Mouse (Mus musculus) ES-E14 (cell line): ENCODE results near the gene Cog5. TPM values are rescaled to one million over a fixed set of nuclear protein-coding genes. Genes with fewer than 3 reads are reported as not detected.

ENCODE experiments used
- DNase-seq: peaks from one replicate; pipeline ENCODE4 v3.0.0-alpha.2; 2013; ENCODE audit warnings: low read depth, low spot score
- H3K27ac ChIP-seq: 2 replicates; pipeline ENCODE4 v1.5.1; 2012; ENCODE audit warnings: low read depth, mild to moderate bottlenecking, low read length, moderate library complexity, mixed read lengths; ENCODE audit not compliant: poor library complexity, insufficient read depth, severe bottlenecking
- H3K36me3 ChIP-seq: 2 replicates; pipeline ENCODE4 v1.6.1; 2012; ENCODE audit warnings: mild to moderate bottlenecking, low read length, moderate library complexity, mixed read lengths; ENCODE audit not compliant: control insufficient read depth, poor library complexity, insufficient read depth, severe bottlenecking
- H3K4me1 ChIP-seq, 2 experiments: fragments of 150-350 bp in 1 of 2; sonication (generic) in 1 of 2; 2 replicates each; pipeline ENCODE4 v1.6.1; 2012; ENCODE audit warnings: low read length in 2 of 2, mild to moderate bottlenecking in 1 of 2, mixed read lengths in 1 of 2; ENCODE audit not compliant: control insufficient read depth in 2 of 2, insufficient read depth in 2 of 2, poor library complexity in 1 of 2
- H3K4me3 ChIP-seq, 2 experiments: fragments of 150-350 bp in 1 of 2; sonication (generic) in 1 of 2; 2 replicates each; pipeline ENCODE4 v1.5.1; 2012; ENCODE audit warnings: low read length in 2 of 2, low read depth in 1 of 2, mild to moderate bottlenecking in 1 of 2, mixed read lengths in 1 of 2; ENCODE audit not compliant: insufficient read depth in 1 of 2, poor library complexity in 1 of 2, severe bottlenecking in 1 of 2
- H3K9ac ChIP-seq: 2 replicates; pipeline ENCODE4 v1.6.1; 2012; ENCODE audit warnings: low read depth, mild to moderate bottlenecking, low read length, mixed read lengths; ENCODE audit not compliant: poor library complexity, insufficient read depth, severe bottlenecking
- H3K9me3 ChIP-seq: fragments of 150-350 bp; sonication (generic); 2 replicates; pipeline ENCODE4 v1.6.1; 2012; ENCODE audit warnings: low read depth, mild to moderate bottlenecking, low read length; ENCODE audit not compliant: control insufficient read depth, insufficient read depth
- CHD2 ChIP-seq: IDR thresholded peaks from 2 replicates; pipeline ENCODE4 v1.6.1; 2014; ENCODE audit warnings: mild to moderate bottlenecking, low read depth, low read length, inconsistent platforms
- HCFC1 ChIP-seq: IDR thresholded peaks from 2 replicates; pipeline ENCODE4 v1.6.1; 2012; ENCODE audit warnings: low read length, inconsistent platforms, borderline replicate concordance; ENCODE audit not compliant: insufficient read depth
- MAFK ChIP-seq: IDR thresholded peaks from 2 replicates; pipeline ENCODE4 v1.6.1; 2014; ENCODE audit warnings: mild to moderate bottlenecking, low read depth, low read length, inconsistent platforms; ENCODE audit not compliant: insufficient read depth
- ZC3H11A ChIP-seq: IDR thresholded peaks from 2 replicates; pipeline ENCODE4 v1.6.1; 2012; ENCODE audit warnings: low read depth, mild to moderate bottlenecking, inconsistent platforms, low read length, borderline replicate concordance
- ZNF384 ChIP-seq: IDR thresholded peaks from 2 replicates; pipeline ENCODE4 v1.6.1; 2012; ENCODE audit warnings: low read depth, low read length, inconsistent platforms
- in situ Hi-C, 2 experiments: fragments of 600-800 bp; cut with MboI; formaldehyde crosslinking; loops; one replicate each; pipeline ENCODE4 v1.15.1; 2025; ENCODE audit warnings: low sequenced_read_pairs in 2 of 2, inconsistent platforms in 1 of 2; ENCODE audit not compliant: unreplicated experiment in 2 of 2
- total RNA-seq: library from RNA; depleted of rRNA; stranded (reverse); fragments of 300-350 nt; gene quantifications from 2 replicates; pipeline ENCODE4 v1.2.3, GENCODE M21; 2012

Cog5 gene
- total RNA-seq, 1 experiment: 33.3 TPM

DNA sequence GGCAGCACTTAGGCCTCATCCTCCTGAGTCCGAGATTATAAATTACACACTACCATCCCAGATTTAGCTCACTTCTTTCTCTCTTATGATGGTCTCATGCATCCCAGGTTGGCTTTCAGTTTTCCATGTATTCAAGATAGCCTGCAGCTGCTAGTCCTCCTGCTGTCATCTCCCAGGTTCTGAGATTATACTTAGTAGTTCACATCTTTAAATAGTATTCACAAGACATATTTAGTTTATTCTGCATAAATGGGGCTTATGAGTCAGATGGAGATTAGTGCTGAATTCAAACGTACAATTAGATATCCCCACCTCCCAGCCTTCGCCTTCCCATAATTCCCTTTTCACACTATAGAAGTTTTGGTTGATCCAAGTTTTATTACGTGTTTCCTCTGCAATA, 222.1 kb downstream of the Cog5 start:
- Histone ChIP-seq H3K4me3 (no peak overlapping the region), H3K9me3 (no peaks in the 10 kb centered on the region), H3K9ac (no peak overlapping the region), H3K27ac (no peak overlapping the region), H3K36me3 (no peaks in the 10 kb centered on the region), H3K4me1 (no peaks in the 10 kb centered on the region)
- in situ Hi-C loops: no loop called here
- no peak for DNase-seq
- TF ChIP-seq ZNF384: no peak
- no peak for TF ChIP-seq MAFK
- no peak for TF ChIP-seq ZC3H11A

- TF ChIP-seq CHD2 (no peak), ZC3H11A (no peak)
- DNase-seq: no peak
- no peak overlapping the region for H3K4me3 ChIP-seq
- H3K9ac ChIP-seq: no peak overlapping the region
- no peaks in the 10 kb centered on the region for H3K4me1 ChIP-seq
- in situ Hi-C loops: no loop called here
- no peak overlapping the region for H3K27ac ChIP-seq
- H3K9me3 ChIP-seq: no peaks in the 10 kb centered on the region
- no peaks in the 10 kb centered on the region; the same call in 1 of the 2 replicates for H3K36me3 ChIP-seq
These were observed 228.1 kb downstream of the Cog5 start for GRCm38 (mm10) chr12:31882736-31883135.

DNA sequence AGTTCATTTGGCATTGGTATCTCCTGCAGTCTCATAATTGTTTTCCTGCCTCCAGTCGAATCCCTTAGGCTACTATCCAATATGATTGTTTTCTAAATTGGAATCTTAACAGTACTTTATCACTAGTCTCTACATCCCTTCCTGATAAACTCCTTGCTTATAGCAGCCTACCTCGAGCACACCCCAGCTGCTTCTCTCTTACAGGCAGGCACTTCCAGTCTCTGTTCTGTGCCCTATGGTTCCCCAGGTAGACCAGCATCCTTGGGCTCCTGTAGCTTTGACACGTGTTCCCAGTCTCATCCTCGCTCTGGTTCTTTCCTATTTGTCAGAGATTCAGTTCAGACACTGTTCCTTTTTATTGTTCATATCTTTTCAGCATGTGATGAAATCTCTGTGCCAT, 229.7 kb downstream of the Cog5 start:
- no peaks in the 10 kb centered on the region for H3K4me1 ChIP-seq
- in situ Hi-C loops: no loop called here

GRCm38 (mm10) chr12:31885084-31885483, 230.4 kb downstream of the Cog5 start:
- in situ Hi-C loops: no loop called here
- no peak overlapping the region for H3K4me3 ChIP-seq
- H3K9ac ChIP-seq: no peak overlapping the region
- no peaks in the 10 kb centered on the region; the same call in 1 of the 2 replicates for H3K36me3 ChIP-seq
- no peaks in the 10 kb centered on the region for H3K4me1 ChIP-seq
- H3K9me3 ChIP-seq: no peaks in the 10 kb centered on the region
- no peak for TF ChIP-seq MAFK
- TF ChIP-seq ZC3H11A: no peak
- H3K27ac ChIP-seq: no peak overlapping the region
- no peak for DNase-seq

More for the DNA sequence above, 229.7 kb downstream of the Cog5 start:
- no peak overlapping the region for H3K27ac ChIP-seq
- H3K9ac ChIP-seq: no peak overlapping the region
- no peak overlapping the region for H3K4me3 ChIP-seq
- DNase-seq: no peak
- TF ChIP-seq ZC3H11A (no peak), HCFC1 (no peak), MAFK (no peak), ZNF384 (no peak), CHD2 (no peak)
- no peaks in the 10 kb centered on the region for H3K9me3 ChIP-seq
- no peaks in the 10 kb centered on the region; the same call in 1 of the 2 replicates for H3K36me3 ChIP-seq

DNA sequence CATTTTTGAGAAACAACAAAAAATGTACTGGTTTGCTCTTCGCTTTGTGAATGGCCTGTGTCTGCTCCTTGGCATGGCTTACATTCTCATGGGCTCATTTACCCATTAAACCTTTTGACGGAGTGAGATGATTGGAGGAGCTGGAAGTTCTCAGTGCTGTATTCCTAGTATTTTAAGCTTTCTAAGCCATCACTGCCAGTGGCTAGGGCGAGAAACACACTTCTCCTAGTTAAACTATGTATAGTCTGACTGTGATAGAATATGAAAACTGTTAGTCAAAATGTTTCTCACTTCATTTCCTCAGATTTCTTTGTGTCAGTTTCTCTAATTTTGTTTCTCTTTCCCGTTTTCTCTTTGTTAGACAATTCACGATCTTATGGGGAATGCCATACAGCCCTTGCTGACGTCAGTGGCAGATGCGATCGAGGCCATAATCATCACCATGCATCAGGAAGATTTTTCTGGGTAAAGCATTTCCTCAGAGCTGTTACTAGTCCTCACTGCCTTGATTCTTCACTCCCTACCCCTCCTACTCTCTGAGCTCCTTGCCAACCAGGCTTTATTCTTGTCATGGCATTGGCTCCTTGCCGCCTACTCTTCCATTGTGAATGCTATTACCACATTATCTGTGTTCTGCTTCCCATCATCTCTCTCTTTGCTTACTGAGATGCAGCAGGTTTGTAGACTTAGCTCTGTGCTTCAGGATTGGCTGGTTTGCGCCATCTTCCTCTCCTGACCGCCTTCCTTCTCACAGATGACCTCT, 231.4 kb downstream of the Cog5 start:
- in situ Hi-C loops: no loop called here
- H3K9me3 ChIP-seq: no peaks in the 10 kb centered on the region
- TF ChIP-seq ZNF384 (no peak), HCFC1 (no peak), CHD2 (no peak)
- H3K4me3 ChIP-seq: no peak overlapping the region
- no peak overlapping the region for H3K27ac ChIP-seq
- no peaks in the 10 kb centered on the region; the same call in 1 of the 2 replicates for H3K36me3 ChIP-seq
- no peaks in the 10 kb centered on the region for H3K4me1 ChIP-seq
- DNase-seq: no peak
- no peak overlapping the region for H3K9ac ChIP-seq
